Mouse (Mus musculus) G1E (cell line): ENCODE results near the gene Pknox2. TPM values are rescaled to one million over a fixed set of nuclear protein-coding genes. Genes with fewer than 3 reads are reported as not detected.

Source experiments
- ATAC-seq: 2 replicates; pipeline ENCODE4 v1.8.0; 2016; ENCODE audit warnings: mild to moderate bottlenecking; ENCODE audit not compliant: insufficient number of reproducible peaks, poor library complexity, low FRiP score, severe bottlenecking; ENCODE audit errors: extremely low read depth
- DNase-seq: peaks from one replicate; pipeline ENCODE4 v3.0.0; 2012; ENCODE audit warnings: low spot score
- H3K27me3 ChIP-seq: 2 replicates; pipeline ENCODE4 v1.6.1; 2012; ENCODE audit warnings: mild to moderate bottlenecking, low read length, inconsistent platforms; ENCODE audit not compliant: insufficient read depth
- H3K36me3 ChIP-seq: replicated peaks from 2 replicates; pipeline ENCODE3; 2012; ENCODE audit warnings: mild to moderate bottlenecking, inconsistent platforms
- H3K4me1 ChIP-seq: 2 replicates; pipeline ENCODE4 v1.6.1; 2012; ENCODE audit warnings: low read depth, low read length, inconsistent platforms, mixed read lengths; ENCODE audit not compliant: insufficient read depth
- H3K4me3 ChIP-seq: 2 replicates; pipeline ENCODE4 v1.5.1; 2012; ENCODE audit warnings: low read depth, mild to moderate bottlenecking, inconsistent platforms, low read length, moderate library complexity, mixed read lengths
- H3K9me3 ChIP-seq: replicated peaks from 2 replicates; pipeline ENCODE4 v1.6.1; 2012; ENCODE audit warnings: inconsistent platforms
- CTCF ChIP-seq: IDR thresholded peaks from 2 replicates; pipeline ENCODE4 v1.5.1; 2012; ENCODE audit warnings: low read depth, low read length, inconsistent platforms, mixed read lengths
- GATA1 ChIP-seq: IDR thresholded peaks from 2 replicates; pipeline ENCODE4 v1.6.1; 2012; ENCODE audit warnings: borderline replicate concordance, low read length, inconsistent platforms, mixed read lengths
- GATA2 ChIP-seq: IDR thresholded peaks from 2 replicates; pipeline ENCODE4 v1.6.1; 2012; ENCODE audit warnings: low read depth, low read length, inconsistent platforms, borderline replicate concordance
- POLR2AphosphoS5 ChIP-seq: IDR thresholded peaks from 2 replicates; pipeline ENCODE4 v1.6.1; 2012; ENCODE audit warnings: low read depth, low read length, inconsistent platforms; ENCODE audit not compliant: insufficient replicate concordance
- TAL1 ChIP-seq: conservative IDR thresholded peaks from 2 replicates; pipeline ENCODE4 v1.6.1; 2012; ENCODE audit warnings: low read depth, low read length, inconsistent platforms, mixed read lengths
- polyA plus RNA-seq: library from polyadenylated mRNA; stranded (reverse); fragments of >175 nt; gene quantifications from 2 replicates; pipeline ENCODE4 v1.2.3, GENCODE M21; 2012
- total RNA-seq, 2 experiments: library from RNA; stranded (forward) in 1 of 2; stranded (reverse) in 1 of 2; fragments of 200-1000 nt in 1 of 2; fragments of >200 nt in 1 of 2; fragmentation: Nextera tagmentation in 1 of 2; gene quantifications; 2 replicates each; pipeline ENCODE4 v1.2.3; 2014 to 2017

Gene Pknox2
- total and polyA plus RNA-seq, 3 experiments: 0.27 to 1.4 TPM; not detected in 1

DNA sequence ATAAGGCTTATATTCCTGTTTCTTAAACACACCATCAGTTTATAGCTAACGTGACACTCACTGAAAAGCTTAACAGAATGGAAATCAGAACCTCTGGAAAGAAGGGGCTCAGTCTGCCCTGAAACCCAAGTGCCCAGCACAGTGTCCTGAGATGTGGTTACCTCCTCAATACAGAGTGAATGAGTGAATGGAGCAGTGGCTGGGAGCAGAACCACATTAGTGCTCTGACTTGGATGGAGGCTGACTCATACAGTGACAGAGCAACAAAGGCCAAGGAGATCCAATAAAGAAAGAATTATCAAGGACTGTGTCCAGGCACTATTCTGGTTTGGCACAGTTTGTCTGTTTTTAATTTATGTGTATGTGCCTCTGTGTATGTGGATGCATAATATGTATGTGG lies 101.3 kb downstream of the Pknox2 start:
- DNase-seq: no peak
- Histone ChIP-seq H3K36me3 (no peaks in the 10 kb centered on the region), H3K9me3 (no peaks in the 10 kb centered on the region), H3K4me3 (no peak overlapping the region), H3K4me1 (no peaks in the 10 kb centered on the region), H3K27me3 (no peaks in the 10 kb centered on the region)
- TF ChIP-seq GATA1 (no peak), POLR2AphosphoS5 (no peak), TAL1 (no peak), CTCF (no peak), GATA2 (no peak)
- ATAC-seq: no peak

DNA sequence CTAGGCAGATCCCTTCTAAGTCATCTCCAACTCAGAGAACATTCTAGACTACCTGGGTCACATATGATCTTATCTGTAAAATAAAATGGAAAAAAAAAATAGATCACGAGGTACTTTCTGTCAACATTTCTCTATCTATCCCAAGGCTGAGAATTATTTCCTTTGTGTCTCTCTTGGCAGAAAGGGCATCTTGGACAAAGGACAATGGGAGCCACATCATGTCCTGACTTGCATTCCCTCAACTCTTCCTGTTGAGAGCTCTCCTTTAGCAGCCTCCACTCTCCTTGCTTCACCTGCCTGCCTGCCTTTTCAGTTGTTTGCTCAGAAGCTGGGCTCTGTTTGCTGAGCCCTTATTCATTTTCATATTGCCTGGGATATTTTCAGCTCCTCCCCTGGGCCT lies 103.0 kb downstream of the Pknox2 start:
- Histone ChIP-seq H3K4me1 (no peaks in the 10 kb centered on the region), H3K9me3 (no peaks in the 10 kb centered on the region), H3K36me3 (no peaks in the 10 kb centered on the region), H3K27me3 (no peaks in the 10 kb centered on the region), H3K4me3 (no peak overlapping the region)
- TF ChIP-seq CTCF (no peak), GATA2 (no peak)
- no peak for DNase-seq
- ATAC-seq: no peak

DNA sequence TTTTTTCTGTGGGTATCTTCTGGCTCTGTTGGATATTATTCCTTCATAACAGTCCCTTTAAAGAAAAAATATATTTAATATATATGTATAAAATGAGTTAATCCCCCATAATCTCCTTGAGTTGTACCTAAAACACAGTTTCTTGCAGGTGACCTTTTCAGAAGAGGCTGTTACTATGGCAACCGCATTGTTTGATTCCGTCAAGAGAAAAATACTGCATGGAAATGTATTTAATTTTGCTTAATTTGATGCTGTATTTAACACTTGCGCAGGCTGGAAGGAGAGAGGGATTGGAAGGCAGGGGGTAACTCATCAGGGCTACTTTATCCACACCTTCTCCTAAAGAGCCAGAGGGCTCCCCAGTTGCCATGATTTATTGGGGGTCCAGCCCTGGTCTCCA lies 108.3 kb downstream of the Pknox2 start:
- no peak overlapping the region for H3K4me3 ChIP-seq
- no peaks in the 10 kb centered on the region for H3K4me1 ChIP-seq
- ATAC-seq: no peak
- H3K36me3 ChIP-seq: no peaks in the 10 kb centered on the region
- H3K9me3 ChIP-seq: no peaks in the 10 kb centered on the region
- no peaks in the 10 kb centered on the region for H3K27me3 ChIP-seq
- TF ChIP-seq GATA1: no peak
- TF ChIP-seq CTCF: no peak
- TF ChIP-seq GATA2: no peak
- TF ChIP-seq POLR2AphosphoS5: no peak
- TF ChIP-seq TAL1: no peak
- DNase-seq: no peak

DNA sequence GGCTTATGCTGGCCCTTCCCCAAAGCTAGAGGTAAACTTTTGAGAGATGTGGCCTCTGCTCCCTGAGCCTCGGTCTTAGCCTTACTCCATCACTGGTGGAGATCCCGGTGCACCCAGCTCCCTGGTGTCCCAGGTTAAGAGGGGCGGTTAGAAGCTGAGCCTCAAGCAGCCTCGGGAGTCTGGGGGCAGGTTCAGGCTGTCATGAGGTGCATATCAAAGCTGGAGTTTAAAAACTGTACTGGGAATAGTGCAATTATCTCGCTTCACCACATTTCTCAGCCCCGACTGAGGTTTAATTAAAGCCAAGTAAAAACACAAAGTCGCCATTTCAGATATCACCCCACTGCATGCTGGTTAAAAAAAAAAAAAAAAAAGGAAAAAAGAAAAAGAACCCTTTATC lies 108.8 kb downstream of the Pknox2 start:
- H3K4me3 ChIP-seq: no peak overlapping the region
- no peak for TF ChIP-seq GATA1
- DNase-seq (no peak), ATAC-seq (no peak)
- no peaks in the 10 kb centered on the region for H3K36me3 ChIP-seq
- H3K9me3 ChIP-seq: no peaks in the 10 kb centered on the region
- no peaks in the 10 kb centered on the region for H3K4me1 ChIP-seq
- H3K27me3 ChIP-seq: no peaks in the 10 kb centered on the region

DNA sequence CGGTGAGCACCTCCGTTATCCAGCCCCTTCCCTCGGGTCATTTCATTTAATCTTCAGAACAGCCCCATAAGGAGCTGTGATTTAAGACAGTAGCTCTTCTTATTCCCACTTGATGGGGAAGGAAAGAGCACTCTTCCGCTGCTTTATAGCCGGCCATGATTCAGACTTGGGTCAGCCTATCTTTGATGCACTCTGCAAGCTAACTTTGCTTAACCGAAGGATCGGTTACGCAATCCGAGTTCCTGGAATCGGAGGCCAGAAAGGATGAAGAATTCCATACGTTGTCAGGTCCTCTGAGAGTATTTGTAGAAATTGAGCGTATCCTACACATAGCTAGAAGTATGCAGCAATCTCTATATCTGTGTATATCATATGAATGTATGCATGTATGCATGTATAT lies 109.8 kb downstream of the Pknox2 start:
- Histone ChIP-seq H3K36me3 (no peaks in the 10 kb centered on the region), H3K4me3 (no peak overlapping the region), H3K4me1 (no peaks in the 10 kb centered on the region), H3K9me3 (no peaks in the 10 kb centered on the region), H3K27me3 (no peaks in the 10 kb centered on the region)
- DNase-seq (no peak), ATAC-seq (no peak)
- TF ChIP-seq TAL1 (no peak), GATA2 (no peak), GATA1 (no peak), CTCF (no peak), POLR2AphosphoS5 (no peak)

DNA sequence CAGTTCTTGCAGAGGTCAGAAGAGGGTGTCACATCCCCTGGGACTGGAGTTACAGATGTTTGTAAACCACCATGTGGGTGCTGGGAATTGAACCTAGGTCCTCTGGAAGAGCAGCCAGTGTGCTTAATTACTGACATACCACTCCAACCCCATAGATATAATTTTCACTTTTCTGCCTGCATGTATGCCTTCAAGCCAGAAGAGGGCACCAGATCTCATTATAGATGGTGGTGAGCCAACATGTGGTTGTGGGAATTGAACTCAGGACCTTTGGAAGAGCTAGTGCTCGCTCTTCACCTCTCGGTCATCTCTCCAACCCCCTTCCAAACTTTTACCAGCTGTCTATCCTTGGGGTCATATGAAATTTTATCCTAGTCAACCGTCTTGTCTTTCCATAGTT lies 112.0 kb downstream of the Pknox2 start:
- ATAC-seq (no peak), DNase-seq (no peak)
- TF ChIP-seq GATA2 (no peak), TAL1 (no peak), GATA1 (no peak), POLR2AphosphoS5 (no peak), CTCF (no peak)
- H3K4me1 ChIP-seq: no peaks in the 10 kb centered on the region
- H3K9me3 ChIP-seq: no peaks in the 10 kb centered on the region
- no peak overlapping the region for H3K4me3 ChIP-seq
- no peaks in the 10 kb centered on the region for H3K36me3 ChIP-seq
- H3K27me3 ChIP-seq: no peaks in the 10 kb centered on the region

DNA sequence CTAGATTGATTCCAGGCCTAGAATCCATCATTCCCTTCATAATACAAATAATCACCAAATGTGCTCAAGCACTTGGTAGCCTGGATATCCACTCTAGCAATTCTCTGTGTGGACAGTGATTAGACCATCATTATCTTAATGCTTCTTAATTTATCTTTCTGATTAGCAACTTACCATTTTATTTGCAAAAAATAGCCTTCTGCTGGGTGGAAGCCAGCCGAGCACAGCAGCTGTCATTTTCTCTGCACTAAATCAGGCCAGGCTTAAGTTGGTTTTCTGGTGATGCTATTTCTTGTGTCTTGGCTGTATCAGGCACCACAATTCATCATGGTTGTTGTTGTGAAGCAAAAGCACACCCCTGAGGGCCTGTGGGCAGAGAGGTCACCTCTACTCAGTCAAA lies 112.9 kb downstream of the Pknox2 start:
- H3K36me3 ChIP-seq: no peaks in the 10 kb centered on the region
- H3K9me3 ChIP-seq: no peaks in the 10 kb centered on the region
- no peaks in the 10 kb centered on the region for H3K4me1 ChIP-seq
- DNase-seq: no peak
- no peak for TF ChIP-seq TAL1
- no peak for TF ChIP-seq GATA2
- no peak for TF ChIP-seq CTCF
- TF ChIP-seq POLR2AphosphoS5: no peak
- TF ChIP-seq GATA1: no peak
- no peaks in the 10 kb centered on the region for H3K27me3 ChIP-seq
- no peak overlapping the region for H3K4me3 ChIP-seq
- ATAC-seq: no peak
